In the genomic region with DNA sequence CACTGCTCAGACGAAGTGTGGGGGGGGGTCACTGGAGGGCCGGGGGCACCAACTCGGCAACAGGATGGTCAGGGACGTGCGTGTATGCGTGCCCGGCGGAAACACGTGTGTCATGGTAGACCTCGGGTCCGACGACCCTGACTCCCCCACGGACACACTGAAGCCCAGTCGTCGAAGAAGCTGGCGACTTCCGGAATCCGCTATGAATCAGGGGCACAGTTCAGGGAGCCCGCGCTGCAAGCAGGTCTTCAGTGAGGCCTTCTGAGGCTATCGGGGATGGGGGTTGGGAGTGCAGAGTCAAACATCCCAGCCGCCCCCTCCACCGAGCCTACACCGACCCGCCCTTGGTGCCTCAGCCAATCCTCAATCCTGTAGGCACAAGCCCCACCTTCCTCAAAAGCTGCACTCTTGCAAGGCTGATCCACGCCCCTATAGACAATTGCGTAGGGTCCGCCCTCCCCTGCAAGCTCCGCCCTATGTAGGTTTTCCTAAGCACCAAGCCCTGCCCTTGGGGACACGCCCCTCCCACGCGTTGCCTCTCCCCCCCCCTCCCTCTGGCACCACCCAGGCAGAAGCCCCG, we compare ENCODE assay signal across 1 mouse cellular context.
TF ChIP-seq lines count a peak whose summit lies in the region.

No protein-coding gene starts in this region.

TF ChIP-seq in MEL, 35 proteins besides CTCF, POLR2A, EP300 and RAD21:
- TF ChIP-seq SMC3 (IDR thresholded peaks at IDR 0.05; ENCODE audit: low read depth, low read length) (no peak), MAFK (IDR thresholded peaks at IDR 0.05; ENCODE audit: borderline replicate concordance, low read depth, low read length) (no peak), KAT2A (conservative IDR thresholded peaks at IDR 0.05; ENCODE audit: low read depth, low read length) (no peak; the same call in 1 of the 2 replicates), RCOR1 (IDR thresholded peaks at IDR 0.05; ENCODE audit: low read depth, low read length) (no peak; the same call in 1 of the 2 replicates), MYC (IDR thresholded peaks at IDR 0.05; ENCODE audit: low read depth, low read length) (peak; percentile 14; the same call in 1 of the 2 replicates), POLR2AphosphoS5 (IDR thresholded peaks at IDR 0.05; ENCODE audit: borderline replicate concordance, low read depth, low read length) (no peak), BHLHE40 (IDR thresholded peaks at IDR 0.05; ENCODE audit: borderline replicate concordance, low read depth, low read length) (no peak), GABPA (IDR thresholded peaks at IDR 0.05; ENCODE audit: low read depth, low read length) (no peak), TBP (IDR thresholded peaks at IDR 0.05; ENCODE audit: low read depth, low read length) (peak; percentile 93), GATA1 (IDR thresholded peaks at IDR 0.05; ENCODE audit: low read depth, low read length) (no peak), NRF1 (IDR thresholded peaks at IDR 0.05; ENCODE audit: insufficient read depth, low read depth, low read length, poor library complexity, severe bottlenecking) (0 out of 2 replicates have a peak, but pooled peaks have one; percentile 42), ZC3H11A (IDR thresholded peaks at IDR 0.05; ENCODE audit: low read depth, low read length) (no peak), USF1 (IDR thresholded peaks at IDR 0.05; ENCODE audit: low read depth, low read length) (peak; percentile 48; the same call in 1 of the 2 replicates), ZKSCAN1 (IDR thresholded peaks at IDR 0.05; ENCODE audit: low read depth, low read length) (no peak), TCF12 (IDR thresholded peaks at IDR 0.05; ENCODE audit: low read depth, low read length) (peak; percentile 84), ETS1 (IDR thresholded peaks at IDR 0.05; ENCODE audit: low read depth, low read length) (no peak), UBTF (IDR thresholded peaks at IDR 0.05; ENCODE audit: borderline replicate concordance, insufficient read depth, low read depth, low read length) (no peak), POLR2AphosphoS2 (IDR thresholded peaks at IDR 0.05; ENCODE audit: low read length) (peak; percentile 97), HCFC1 (IDR thresholded peaks at IDR 0.05; ENCODE audit: low read depth, low read length) (peak; percentile 81), NELFE (IDR thresholded peaks at IDR 0.05; ENCODE audit: low read depth, low read length) (peak; percentile 94), MAX (IDR thresholded peaks at IDR 0.05; ENCODE audit: low read length) (peak; percentile 66; the same call in 1 of the 2 replicates), MAZ (IDR thresholded peaks at IDR 0.05; ENCODE audit: low read depth, low read length) (peak; percentile 94), TAL1 (IDR thresholded peaks at IDR 0.05; ENCODE audit: low read length) (no peak), ZMIZ1 (IDR thresholded peaks at IDR 0.05; ENCODE audit: low read depth, low read length) (peak; percentile 95), MEF2A (IDR thresholded peaks at IDR 0.05; ENCODE audit: extremely low read depth, insufficient replicate concordance, low read depth, low read length, poor library complexity, severe bottlenecking) (no peak), ZNF384 (IDR thresholded peaks at IDR 0.05; ENCODE audit: low read depth, low read length) (peak; percentile 68), E2F4 (IDR thresholded peaks at IDR 0.05; ENCODE audit: borderline replicate concordance, low read depth, low read length) (0 out of 2 replicates have a peak, but pooled peaks have one; percentile 71), ELF1 (IDR thresholded peaks at IDR 0.05; ENCODE audit: low read depth, low read length) (peak; percentile 88), CHD1 (IDR thresholded peaks at IDR 0.05; ENCODE audit: low read depth, low read length) (no peak), CHD2 (IDR thresholded peaks at IDR 0.05; ENCODE audit: low read length) (peak; percentile 70; the same call in 1 of the 2 replicates), USF2 (IDR thresholded peaks at IDR 0.05; ENCODE audit: borderline replicate concordance in 1 of 2, insufficient read depth in 1 of 2, low read depth in 1 of 2, low read length in 2 of 2) (no peak), MXI1 (IDR thresholded peaks at IDR 0.05; ENCODE audit: low read depth, low read length) (no peak; the same call in none of the 2 replicates), MYB (IDR thresholded peaks at IDR 0.05; ENCODE audit: low read depth, low read length) (no peak), JUND (IDR thresholded peaks at IDR 0.05; ENCODE audit: low read depth, low read length) (no peak), SIN3A (IDR thresholded peaks at IDR 0.05; ENCODE audit: low read length) (peak; percentile 75)
TF ChIP-seq in MEL: peak in this region for 16.
